Mouse (Mus musculus): ENCODE data around the gene Mdc1. TPM values are rescaled to one million over a fixed set of nuclear protein-coding genes. Genes with fewer than 3 reads are reported as not detected.
A peak's percentile ranks its signal among the peaks of the same experiment; 100 is the strongest.
"Not testable (repeated sequence)": the region's sequence is repeated elsewhere in the genome, so short reads cannot be mapped to it uniquely, and the experiment has no call there.

The Mdc1 gene
- total RNA-seq, 4 experiments from 2014 or later = 11.5 to 12.8 (median 12.0) TPM

DNA sequence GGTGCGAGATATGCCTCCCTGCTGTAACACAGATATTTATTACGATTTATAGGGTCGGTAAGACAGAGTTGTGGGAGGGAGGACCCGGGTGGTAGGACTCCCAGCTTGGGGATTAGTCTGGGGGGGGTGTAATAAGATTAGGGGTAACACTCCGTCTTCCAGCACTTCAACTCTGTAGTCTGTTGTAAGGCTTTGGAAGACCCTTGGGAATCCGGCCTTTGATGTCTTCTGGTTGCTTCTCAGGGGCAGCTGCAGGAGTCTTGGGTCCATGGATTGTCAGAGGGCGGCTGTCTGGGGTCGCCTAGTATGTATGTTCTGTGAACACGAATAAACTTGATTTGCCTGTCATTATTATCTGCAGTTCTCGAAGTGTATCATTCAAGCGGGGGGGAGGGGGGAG lies 18.8 kb upstream of the Mdc1 start:
- no peak for DNase-seq (ENCODE audit: low spot score)

DNA sequence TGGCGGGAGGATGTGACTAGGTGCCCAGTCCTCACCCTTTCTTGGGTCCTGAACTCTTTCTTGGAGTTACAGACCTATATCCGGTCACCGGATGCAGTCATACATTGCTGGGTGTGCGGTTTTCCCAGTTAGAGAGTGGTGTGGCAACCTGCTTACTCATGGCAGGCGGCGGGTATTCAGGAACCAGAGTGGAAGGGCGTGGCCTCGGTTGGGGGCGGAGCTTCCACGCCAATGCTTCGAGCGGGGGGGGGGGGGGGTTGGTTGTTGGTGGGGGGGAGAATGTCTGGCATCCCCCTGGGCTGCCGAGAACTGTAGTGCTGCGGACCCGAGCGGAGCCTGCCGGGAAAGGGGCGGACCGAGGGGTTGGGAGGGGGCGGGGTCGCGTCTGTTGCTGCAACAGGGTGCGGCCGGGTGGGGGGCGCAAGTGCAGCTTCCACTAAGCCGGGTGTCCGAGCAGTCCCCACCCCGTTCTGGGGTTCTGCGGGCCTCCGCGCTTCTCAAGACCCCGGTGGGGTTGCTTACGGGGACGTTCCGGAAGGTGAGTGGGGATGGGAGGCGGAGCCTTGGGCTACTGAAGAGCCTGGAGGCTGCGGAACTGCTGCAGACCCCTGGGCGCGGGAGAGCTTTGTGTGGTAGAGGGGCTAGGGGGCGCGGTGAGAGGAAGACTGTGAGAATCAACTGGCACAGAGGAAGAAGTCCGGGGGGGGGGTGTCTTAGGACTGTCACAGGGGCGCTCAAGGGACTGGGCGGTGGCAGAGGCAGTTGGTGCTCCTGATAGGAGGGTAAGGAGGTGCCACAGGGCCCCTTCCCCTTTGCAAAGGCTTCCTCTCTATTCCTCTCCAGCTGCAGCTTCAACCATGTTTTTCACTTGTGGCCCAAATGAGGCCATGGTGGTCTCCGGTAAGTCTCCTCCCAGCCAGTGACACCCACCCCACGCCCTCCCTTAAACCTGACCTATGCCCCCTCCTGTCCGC lies 18.1 kb upstream of the Mdc1 start, which contains the start of gene Flot1:
Flot1 (plus strand) TSS at position 267 of the 974 bp plus-strand sequence.
- DNase-seq (ENCODE audit: low spot score) = peak; percentile 85

DNA sequence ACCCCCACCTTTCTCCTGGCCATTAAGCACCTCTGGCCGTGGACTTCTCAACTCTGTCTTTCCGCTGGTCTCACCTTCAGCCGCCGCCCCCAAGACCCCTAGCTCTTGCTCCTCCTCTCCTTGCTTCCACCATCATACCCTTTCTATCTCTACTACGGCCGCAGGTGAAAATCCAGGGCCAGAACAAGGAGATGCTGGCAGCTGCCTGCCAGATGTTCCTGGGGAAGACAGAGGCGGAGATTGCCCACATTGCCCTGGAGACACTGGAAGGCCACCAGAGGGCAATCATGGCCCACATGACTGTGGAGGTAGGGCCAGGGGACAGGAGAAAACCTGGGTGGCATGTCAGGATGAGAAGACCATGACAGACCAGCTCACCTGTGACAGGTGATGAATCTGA lies 16.9 kb upstream of the Mdc1 start:
- no peak for DNase-seq (ENCODE audit: low spot score)

GRCm38 (mm10) chr17:35825109-35825850 lies 16.0 kb upstream of the Mdc1 start:
- no peak for DNase-seq (ENCODE audit: low spot score)

DNA sequence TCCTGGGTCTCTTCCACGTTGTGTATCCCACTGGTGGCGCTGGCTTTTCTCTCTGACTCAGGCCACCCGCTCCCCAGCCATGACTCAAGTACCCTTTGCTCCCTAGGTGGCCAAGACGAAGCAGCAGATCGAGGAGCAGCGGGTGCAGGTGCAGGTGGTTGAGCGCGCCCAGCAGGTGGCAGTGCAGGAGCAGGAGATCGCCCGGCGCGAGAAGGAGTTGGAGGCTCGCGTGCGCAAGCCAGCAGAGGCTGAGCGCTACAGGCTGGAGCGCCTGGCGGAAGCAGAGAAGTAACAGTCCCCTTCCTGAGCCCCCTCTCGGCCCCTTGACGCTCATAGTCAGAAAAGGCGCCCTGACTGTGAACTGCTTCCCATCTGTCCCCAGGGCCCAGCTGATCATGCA lies 11.6 kb upstream of the Mdc1 start:
- DNase-seq (ENCODE audit: low spot score) = no peak

DNA sequence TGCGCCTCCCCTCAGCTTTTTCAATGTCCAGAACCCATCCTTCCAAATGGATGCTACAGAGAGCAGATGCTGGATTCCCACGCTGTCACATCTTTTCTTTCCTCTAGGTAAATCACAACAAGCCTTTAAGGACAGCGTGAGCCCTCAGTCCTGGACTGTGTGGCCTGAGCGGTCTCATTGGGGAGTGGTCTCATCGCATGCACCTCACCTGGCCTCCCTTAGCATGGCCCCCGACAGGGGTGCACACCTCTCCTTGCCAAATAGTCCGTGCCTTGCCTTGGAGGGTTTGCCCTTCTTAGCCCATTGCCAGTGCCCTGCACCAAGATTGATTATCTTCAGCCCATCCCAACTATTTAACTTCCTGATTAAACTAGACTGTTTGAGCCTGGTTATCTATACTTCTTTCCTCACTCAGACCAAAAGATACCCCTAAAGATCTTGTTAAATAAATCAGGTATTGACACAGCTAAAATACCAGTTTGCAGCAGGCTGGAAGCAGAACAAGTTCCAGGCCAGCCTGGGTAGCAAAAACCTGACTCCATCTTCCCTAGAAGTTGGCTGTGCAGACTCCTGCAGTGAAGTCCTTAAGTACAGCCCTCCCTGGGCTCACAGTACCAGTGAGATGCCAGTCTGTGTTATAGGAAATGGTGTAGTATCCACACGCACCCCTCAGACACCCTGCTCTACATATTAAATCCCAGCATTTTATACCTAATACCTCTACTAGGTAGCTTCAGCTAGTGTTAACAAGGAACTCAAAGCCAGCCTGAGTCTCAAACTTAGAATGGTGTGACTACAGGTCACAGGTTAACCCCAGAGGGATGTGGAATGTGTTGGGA lies 8.7 kb upstream of the Mdc1 start:
- no peak for DNase-seq (ENCODE audit: low spot score)

DNA sequence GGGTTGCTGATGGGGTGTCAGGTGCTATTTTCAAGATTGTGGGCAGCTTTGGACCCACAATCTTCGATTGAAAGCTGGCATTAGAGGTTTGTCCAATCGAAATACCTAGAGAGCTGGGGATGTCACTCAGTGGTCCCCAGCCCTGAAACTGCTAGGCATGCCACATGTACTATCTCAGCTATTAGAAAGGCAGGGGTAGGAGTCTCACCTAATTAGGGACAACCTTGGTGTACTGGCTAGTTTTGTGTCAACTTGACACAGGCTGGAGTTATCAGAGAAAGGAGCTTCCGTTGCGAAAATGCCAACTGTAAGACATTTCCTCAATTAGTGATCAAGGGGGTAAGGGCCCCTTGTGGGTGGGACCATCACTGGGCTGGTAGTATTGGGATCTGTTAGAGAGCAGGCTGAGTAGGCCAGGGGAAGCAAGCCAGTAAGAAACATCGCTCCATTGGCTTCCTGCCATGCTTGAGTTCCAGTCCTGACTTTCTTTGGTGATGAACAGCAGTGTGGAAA lies 8.0 kb upstream of the Mdc1 start:
- no peak for DNase-seq (ENCODE audit: low spot score)

- DNase-seq (ENCODE audit: low spot score) = no peak
Measured at GRCm38 (mm10) chr17:35833894-35834293, 7.4 kb upstream of the Mdc1 start.

GRCm38 (mm10) chr17:35834696-35835422 lies 6.5 kb upstream of the Mdc1 start:
- no peak for DNase-seq (ENCODE audit: low spot score)

DNA sequence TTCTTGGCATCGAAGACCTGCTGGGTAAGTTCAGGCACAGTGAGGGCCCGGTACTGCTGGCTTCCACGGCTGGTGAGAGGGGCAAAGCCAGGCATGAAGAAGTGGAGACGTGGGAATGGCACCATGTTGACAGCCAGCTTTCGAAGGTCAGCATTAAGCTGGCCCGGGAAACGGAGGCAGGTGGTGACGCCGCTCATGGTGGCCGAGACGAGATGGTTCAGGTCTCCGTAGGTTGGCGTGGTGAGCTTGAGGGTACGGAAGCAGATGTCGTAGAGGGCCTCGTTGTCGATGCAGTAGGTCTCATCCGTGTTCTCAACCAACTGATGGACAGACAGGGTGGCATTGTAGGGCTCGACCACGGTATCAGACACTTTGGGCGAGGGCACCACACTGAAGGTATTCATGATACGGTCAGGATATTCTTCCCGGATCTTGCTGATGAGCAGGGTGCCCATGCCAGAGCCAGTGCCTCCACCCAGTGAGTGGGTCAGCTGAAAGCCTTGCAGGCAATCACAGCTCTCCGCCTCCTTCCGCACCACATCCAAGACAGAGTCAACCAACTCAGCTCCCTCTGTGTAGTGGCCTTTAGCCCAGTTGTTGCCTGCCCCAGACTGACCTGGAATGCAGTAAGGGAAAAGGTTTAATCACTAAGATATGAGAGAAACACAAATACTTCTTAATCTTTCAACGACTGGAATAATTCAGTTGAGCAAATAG lies 5.7 kb upstream of the Mdc1 start:
- DNase-seq (ENCODE audit: low spot score) = no peak

DNA sequence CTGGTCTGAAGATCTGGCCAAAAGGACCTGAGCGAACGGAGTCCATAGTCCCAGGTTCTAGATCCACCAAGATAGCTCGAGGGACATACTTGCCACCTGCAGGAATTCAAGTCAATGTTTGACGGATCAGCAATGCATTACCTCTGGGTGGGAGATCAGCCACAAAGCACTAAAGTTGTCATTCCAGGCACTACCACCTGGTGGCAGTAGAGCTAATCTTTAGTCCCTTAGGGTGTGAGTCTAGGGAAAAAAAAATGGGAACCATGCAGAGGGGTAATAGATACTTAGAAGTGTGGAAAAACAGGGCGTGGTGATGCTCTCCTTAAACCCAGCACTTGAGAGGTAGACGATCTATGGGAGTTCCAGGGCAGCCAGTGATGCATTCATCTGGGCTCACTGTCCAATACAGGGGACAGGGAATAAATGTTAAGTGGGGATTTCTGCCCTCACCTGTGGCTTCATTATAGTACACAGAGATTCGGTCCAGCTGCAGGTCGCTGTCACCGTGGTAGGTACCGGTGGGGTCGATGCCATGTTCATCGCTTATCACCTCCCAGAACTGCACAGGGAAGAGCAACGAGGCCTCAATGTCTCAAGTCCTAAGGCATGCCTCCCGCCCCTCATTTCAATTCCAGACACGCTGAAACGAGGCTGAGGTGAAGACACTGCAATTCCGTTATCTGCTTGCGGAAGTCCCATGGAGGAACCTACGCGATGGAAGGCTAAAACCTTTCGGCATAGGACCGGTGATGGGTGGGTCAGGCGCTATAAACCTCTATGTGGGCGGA lies 4.9 kb upstream of the Mdc1 start:
- peak; percentile 89 for DNase-seq (ENCODE audit: low spot score)

DNA sequence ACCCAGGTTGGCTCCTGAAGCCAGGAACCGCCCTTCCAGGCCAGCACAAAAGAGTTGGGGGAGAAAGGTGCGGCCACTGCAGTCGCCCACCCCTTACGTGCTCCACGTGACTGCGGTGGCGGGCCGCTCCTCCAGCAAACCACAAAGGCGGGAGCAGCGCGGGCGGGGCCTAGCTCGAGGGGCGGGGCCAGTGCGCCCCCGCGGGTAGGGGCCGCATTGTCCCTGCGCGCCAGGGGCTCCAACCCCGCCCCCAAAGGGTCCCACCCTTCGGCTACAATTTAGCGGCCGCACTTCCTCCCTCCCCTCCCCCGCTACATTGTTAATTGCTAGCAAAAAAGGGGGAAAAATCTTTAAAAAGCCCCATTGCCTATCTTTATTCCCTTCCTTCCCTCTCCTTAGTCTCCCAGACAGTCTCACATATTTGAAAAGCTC lies 4.3 kb upstream of the Mdc1 start:
- DNase-seq (ENCODE audit: low spot score) = peak; percentile 86

- no peak for DNase-seq (ENCODE audit: low spot score)
Measured at GRCm38 (mm10) chr17:35837487-35837886, 3.8 kb upstream of the Mdc1 start.

DNA sequence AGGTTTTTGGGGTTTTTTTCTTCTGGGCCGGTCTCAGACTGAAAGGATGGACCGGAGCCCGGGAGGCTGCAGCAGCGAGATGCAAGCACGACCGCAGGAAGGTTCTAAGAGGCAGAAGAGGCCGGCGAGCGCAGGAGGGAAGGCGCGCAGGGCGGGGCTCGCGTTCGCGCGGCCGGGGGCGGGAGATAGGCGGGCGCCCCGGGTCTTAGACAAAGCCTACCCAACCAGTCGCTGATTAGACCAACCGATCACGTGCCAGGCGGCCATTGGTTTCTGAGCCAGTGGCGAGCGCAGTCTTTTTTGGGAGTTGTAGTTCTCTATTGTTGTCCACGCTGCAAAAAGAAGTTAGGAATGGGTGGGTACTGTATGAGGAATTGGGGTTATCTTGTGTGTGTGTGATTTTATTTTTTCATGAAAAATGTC lies 3.2 kb upstream of the Mdc1 start, which contains the start of gene Tubb5:
Tubb5 (minus strand) TSS at position 185 of the 423 bp plus-strand sequence.
- DNase-seq (ENCODE audit: low spot score) = peak; percentile 97

- no peak for DNase-seq (ENCODE audit: low spot score)
Measured at GRCm38 (mm10) chr17:35838570-35838969, 2.7 kb upstream of the Mdc1 start.

GRCm38 (mm10) chr17:35839002-35839401 lies 2.3 kb upstream of the Mdc1 start:
- not testable (repeated sequence) for DNase-seq (ENCODE audit: low spot score)

DNA sequence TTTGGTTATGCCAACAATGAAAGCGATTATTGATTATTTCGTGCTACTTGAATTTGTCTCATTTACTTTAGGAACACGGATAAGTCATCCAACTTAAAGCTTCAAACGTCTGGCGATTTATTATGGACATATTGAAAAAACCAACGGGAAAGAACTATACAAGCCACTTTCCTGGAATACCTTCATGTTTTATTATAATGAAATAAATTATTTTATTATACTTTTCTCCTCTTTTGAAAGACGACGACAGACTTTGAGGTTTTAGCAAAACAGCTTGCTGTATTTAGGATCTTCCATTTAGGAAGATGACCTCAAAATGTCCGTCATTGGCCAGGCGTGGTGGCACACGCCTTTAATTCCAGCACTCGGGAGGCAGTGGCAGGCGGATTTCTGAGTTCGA lies 754 bp upstream of the Mdc1 start:
- DNase-seq (ENCODE audit: low spot score) = no peak

- no peak for DNase-seq (ENCODE audit: low spot score)
Measured at GRCm38 (mm10) chr17:35842006-35842405, 691 bp downstream of the Mdc1 start.

- DNase-seq (ENCODE audit: low spot score) = no peak
Measured at GRCm38 (mm10) chr17:35843514-35843913, 2.2 kb downstream of the Mdc1 start.
